Mouse (Mus musculus) ovary, adult 2 months (tissue): ENCODE data around the gene Adgrl2. TPM values are rescaled to one million over a fixed set of nuclear protein-coding genes. Genes with fewer than 3 reads are reported as not detected.

Experiments
- polyA plus RNA-seq: library from polyadenylated mRNA; depleted of rRNA; stranded (reverse); fragments of >200 nt; gene quantifications from 2 replicates; pipeline ENCODE4 v1.2.3, GENCODE M21; 2012; rRNA removed

The Adgrl2 gene
- 56.6 and 74.2 TPM in 2 replicates for polyA plus RNA-seq

GRCm38 (mm10) chr3:148990531-148991003 lies at the start of gene Adgrl2:
Gene Adgrl2 (minus strand): TSS chr3:148990555.

